Comparison of ENCODE assay signal across 7 mouse cellular contexts in genomic region chr8:84969241-84970134, GRCm38 (mm10). TPM values are rescaled to one million over a fixed set of nuclear protein-coding genes. Genes with fewer than 3 reads are reported as not detected.
DNase-seq lines count a peak whose midpoint lies in the region; ATAC-seq and TF ChIP-seq lines count a peak whose summit lies in the region.

Gm49661 (minus strand) TSS chr8:84969433.
Prdx2 (plus strand) TSS chr8:84969587.
Rnaseh2a (minus strand) TSS chr8:84969767.

- intact Hi-C loops in left cerebral cortex, adult 2 months (cut with DNase I) = no loop called here

- H3K27ac ChIP-seq in hindbrain, embryonic 15.5 days (replicated peaks) = peak within 1 kb of the TSS; percentile 90
- H3K27ac ChIP-seq in left cerebral cortex, adult 2 months = peak within 1 kb of the TSS; percentile 90

- TF ChIP-seq CTCF in left cerebral cortex, adult 2 months (IDR thresholded peaks at IDR 0.05) = no peak

- peak; percentile 76 for ATAC-seq in hindbrain, embryonic 15.5 days (ENCODE audit: low FRiP score, low read depth)

- no peaks in the 10 kb centered on the region for H3K27me3 ChIP-seq in hindbrain, embryonic 15.5 days

- peak within 1 kb of the TSS; percentile 69 for H3K4me3 ChIP-seq in hindbrain, embryonic 15.5 days
- peak within 1 kb of the TSS; percentile 56 for H3K4me3 ChIP-seq in left cerebral cortex, adult 2 months

- H3K4me1 ChIP-seq in hindbrain, embryonic 15.5 days (replicated peaks) = peaks cover 47% of the 10 kb centered on the region

- no peaks in the 10 kb centered on the region for H3K9me3 ChIP-seq in hindbrain, embryonic 15.5 days

- under 1% methylated on average over 56 of the region's 56 CpGs for WGBS in hindbrain, embryonic 15.5 days

- H3K9ac ChIP-seq in hindbrain, embryonic 15.5 days = peak within 1 kb of the TSS; percentile 82

- peak; percentile 83 to 95 for DNase-seq in adrenal gland, adult (ENCODE audit: inconsistent age in 2 of 2, low spot score in 1 of 2)
- peak; percentile 85 to 91 for DNase-seq in cerebellum, postnatal 25 days
- DNase-seq in gastrocnemius, adult 8-10 months (ENCODE audit: low spot score in 2 of 2) = peak in 1 of 2 experiments; percentile 53
- DNase-seq in left cerebral cortex, adult 2 months (ENCODE audit: extremely low spot score in 1 of 2, low spot score in 2 of 2) = peak; percentile 74 to 76
- DNase-seq in lung, postnatal 4 days = peak; percentile 84 to 85
- peak; percentile 73 for DNase-seq in right cerebral cortex, postnatal 14 days

- H3K36me3 ChIP-seq in hindbrain, embryonic 15.5 days = peaks cover 25% of the 10 kb centered on the region

- peak within 1 kb of the TSS; percentile 72 for H3K4me2 ChIP-seq in hindbrain, embryonic 15.5 days

RNA-seq across cellular contexts. Expression of gene Gm49661, which starts in this region (rescaled TPM):
- 1 to 10 TPM in 1 of 4 experiments, not detected in 3; 1.1 TPM for total RNA-seq in gastrocnemius, adult 8-10 months (2022)
- not detected in 2 replicates for polyA plus RNA-seq in hindbrain, embryonic 15.5 days (2015; fragmentation: Nextera tagmentation; extraction: Ambion mirVana)
- not detected for total RNA-seq in left cerebral cortex, adult 2 months (2021)

RNA-seq across cellular contexts. Expression of gene Prdx2, which starts in this region (rescaled TPM):
- 100 to 1,000 TPM; 173 to 193 (median 187) TPM for total RNA-seq in gastrocnemius, adult 8-10 months (2022)
- 1,124 and 1,185 TPM in 2 replicates for polyA plus RNA-seq in hindbrain, embryonic 15.5 days (2015; fragmentation: Nextera tagmentation; extraction: Ambion mirVana)
- 100 to 1,000 TPM; 319 to 333 TPM for total RNA-seq in left cerebral cortex, adult 2 months (2021)

RNA-seq across cellular contexts. Expression of gene Rnaseh2a, which starts in this region (rescaled TPM):
- total RNA-seq in gastrocnemius, adult 8-10 months (2022) = 10 to 100 TPM; 20.4 to 26.5 (median 23.9) TPM
- 54.2 and 59.8 TPM in 2 replicates for polyA plus RNA-seq in hindbrain, embryonic 15.5 days (2015; fragmentation: Nextera tagmentation; extraction: Ambion mirVana)
- 10 to 100 TPM; 43.4 to 47.3 TPM for total RNA-seq in left cerebral cortex, adult 2 months (2021)
